10 mouse cellular contexts compared by ENCODE assay signal in the genomic region with DNA sequence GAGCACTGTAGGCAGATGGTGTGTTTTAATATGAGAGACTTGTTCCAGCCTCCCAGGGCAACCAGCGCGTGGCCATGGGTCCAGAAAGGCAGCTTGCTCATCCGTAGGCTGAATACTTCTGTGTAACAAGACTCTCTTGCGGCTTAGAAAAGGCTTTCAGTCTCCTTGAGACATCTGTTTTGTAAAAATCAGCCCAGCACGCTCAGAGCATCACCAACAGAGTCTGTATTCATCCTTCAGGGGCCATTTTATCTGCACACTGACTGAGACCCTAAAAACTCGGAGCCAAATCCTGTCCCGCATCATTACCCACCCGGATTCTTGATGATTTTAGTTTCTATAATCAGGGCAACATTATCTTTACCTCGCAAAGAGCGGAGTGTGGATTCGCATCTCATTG.
DNase-seq lines count a peak whose midpoint lies in the region; ATAC-seq lines count a peak whose summit lies in the region.
"Had no signal": no experiment of that assay in that cellular context is flagged by ENCODE, and none has a peak within 500 bp of the region (broad histone marks: within the 10 kb centered on the region; RNA-seq: fewer than 3 reads in every experiment).

No protein-coding gene starts in this region.

- H3K36me3 ChIP-seq in kidney, embryonic 15.5 days = no peaks in the 10 kb centered on the region
- no peaks in the 10 kb centered on the region for H3K36me3 ChIP-seq in forebrain, embryonic 13.5 days (ENCODE audit: poor library complexity, severe bottlenecking)
- H3K36me3 ChIP-seq: heart, embryonic 15.5 days had no signal

- 72% methylated on average over 11 of the region's 11 CpGs for WGBS in kidney, embryonic 15.5 days
- WGBS in forebrain, embryonic 13.5 days = 28% methylated on average over 11 of the region's 11 CpGs

- DNase-seq in kidney, postnatal 25 days = no peak
- DNase-seq in left cerebral cortex, postnatal 25 days (ENCODE audit: low spot score in 2 of 2) = peak; percentile 11 to 54
- DNase-seq in right cerebral cortex, postnatal 10 days (ENCODE audit: low spot score in 2 of 2) = peak; percentile 49 to 52
- no peak for DNase-seq in cerebellum, adult 11 months
- DNase-seq in cerebellum, adult 11-12 months = no peak
- DNase-seq: thymus, postnatal 14 days had no signal

- peak overlapping the region; percentile 21; the same call in 1 of the 2 replicates for H3K4me2 ChIP-seq in kidney, embryonic 15.5 days
- H3K4me2 ChIP-seq in forebrain, embryonic 13.5 days = peak overlapping the region; percentile 50
- H3K4me2 ChIP-seq: heart, embryonic 15.5 days had no signal

- no peak overlapping the region for H3K4me3 ChIP-seq in kidney, embryonic 15.5 days (replicated peaks)
- H3K4me3 ChIP-seq in forebrain, embryonic 13.5 days = 0 out of 2 replicates have a peak overlapping the region, but pooled peaks have one; percentile 21
- H3K4me3 ChIP-seq: heart, embryonic 15.5 days had no signal

- H3K9me3 ChIP-seq in kidney, embryonic 15.5 days (replicated peaks) = no peaks in the 10 kb centered on the region
- H3K9me3 ChIP-seq in forebrain, embryonic 13.5 days (replicated peaks) = no peaks in the 10 kb centered on the region
- H3K9me3 ChIP-seq: heart, embryonic 15.5 days had no signal

- intact Hi-C loops in left cerebral cortex, postnatal 25 days (cut with DNase I) = no loop called here

- H3K4me1 ChIP-seq in kidney, embryonic 15.5 days = no peaks in the 10 kb centered on the region
- peaks cover 23% of the 10 kb centered on the region for H3K4me1 ChIP-seq in forebrain, embryonic 13.5 days
- H3K4me1 ChIP-seq: heart, embryonic 15.5 days had no signal

- H3K27me3 ChIP-seq in kidney, embryonic 15.5 days = no peaks in the 10 kb centered on the region
- H3K27me3 ChIP-seq in forebrain, embryonic 13.5 days = no peaks in the 10 kb centered on the region

- H3K9ac ChIP-seq in kidney, embryonic 15.5 days = no peak overlapping the region
- H3K9ac ChIP-seq in forebrain, embryonic 13.5 days = peak overlapping the region; percentile 22; the same call in 1 of the 2 replicates
- H3K9ac ChIP-seq: heart, embryonic 15.5 days had no signal

- no peak overlapping the region for H3K27ac ChIP-seq in kidney, embryonic 15.5 days
- H3K27ac ChIP-seq in forebrain, embryonic 13.5 days = peak overlapping the region; percentile 75
- H3K27ac ChIP-seq: heart, embryonic 15.5 days had no signal

- no peak for ATAC-seq in kidney, embryonic 15.5 days (replicated peaks; ENCODE audit: low FRiP score)
- peak; percentile 36 for ATAC-seq in forebrain, embryonic 13.5 days
- no peak for ATAC-seq in erythroid progenitor cell, adult 5-6 weeks (replicated peaks; ENCODE audit: low FRiP score, poor library complexity, severe bottlenecking)

Comparison
In these comparisons a context has a peak if more than half of its experiments do, and no peak if none do; other contexts are left out.
1. DNase-seq: peak in left cerebral cortex, postnatal 25 days (2 of 2) and right cerebral cortex, postnatal 10 days (2 of 2); none in kidney, postnatal 25 days (0 of 2), cerebellum, adult 11 months (single experiment) and cerebellum, adult 11-12 months (single experiment).